Mouse (Mus musculus) heart, embryonic 16.5 days (tissue): ENCODE data around the gene Pbx1. TPM values are rescaled to one million over a fixed set of nuclear protein-coding genes. Genes with fewer than 3 reads are reported as not detected.

ENCODE experiments used
- ATAC-seq: fragments of 200-750 bp; cut with Nextera tagmentation; replicated peaks from 2 replicates; pipeline ENCODE4 v1.8.0; 2017; ENCODE audit warnings: moderate number of reproducible peaks; ENCODE audit not compliant: insufficient read depth, low FRiP score; ENCODE audit errors: extremely low read depth
- H3K27ac ChIP-seq: fragments of 300-500 bp; sonication (generic); 2 replicates; pipeline ENCODE4 v1.5.1; 2014; ENCODE audit warnings: mild to moderate bottlenecking, low read length, control low read depth, moderate library complexity
- H3K27me3 ChIP-seq: fragments of 300-500 bp; sonication (generic); 2 replicates; pipeline ENCODE4 v1.6.1; 2014; ENCODE audit warnings: low read length, mixed read lengths; ENCODE audit not compliant: control insufficient read depth, insufficient read depth
- H3K36me3 ChIP-seq: fragments of 300-500 bp; sonication (generic); 2 replicates; pipeline ENCODE4 v1.6.1; 2014; ENCODE audit not compliant: control insufficient read depth, insufficient read depth
- H3K4me1 ChIP-seq: fragments of 300-500 bp; sonication (generic); 2 replicates; pipeline ENCODE4 v1.6.1; 2014; ENCODE audit warnings: low read length, mixed read lengths; ENCODE audit not compliant: control insufficient read depth, insufficient read depth
- H3K4me2 ChIP-seq: fragments of 300-500 bp; sonication (generic); 2 replicates; pipeline ENCODE4 v1.6.1; 2014; ENCODE audit warnings: low read depth, mild to moderate bottlenecking, control low read depth, low read length
- H3K4me3 ChIP-seq: fragments of 300-500 bp; sonication (generic); 2 replicates; pipeline ENCODE4 v1.5.1; 2014; ENCODE audit warnings: mild to moderate bottlenecking, control low read depth, low read length
- H3K9ac ChIP-seq: fragments of 300-500 bp; sonication (generic); 2 replicates; pipeline ENCODE4 v1.6.1; 2014; ENCODE audit warnings: low read length, control low read depth
- H3K9me3 ChIP-seq: fragments of 300-500 bp; sonication (generic); replicated peaks from 2 replicates; pipeline ENCODE4 v1.6.1; 2016; ENCODE audit warnings: low read length; ENCODE audit not compliant: control insufficient read depth
- WGBS: fragments of 180-500 bp; shearing (Covaris S2); extraction: QIAGEN DNeasy Blood & Tissue Kit; methylation state at CpG from one replicate; pipeline ENCODE4 v1.1.7; 2014; 5-methylcytosine and 5-hydroxymethylcytosine counted together
- polyA plus RNA-seq: library from polyadenylated mRNA; unstranded; fragments of >200 nt; fragmentation: Nextera tagmentation; extraction: Ambion mirVana; gene quantifications from 2 replicates; pipeline ENCODE4 v1.2.1, GENCODE M21; 2015

Pbx1 gene
- polyA plus RNA-seq, 1 experiment from 2014 or later: 18.0 TPM

GRCm38 (mm10) chr1:168332056-168332455 is 100.0 kb downstream of the Pbx1 start:
- no peak overlapping the region for H3K9ac ChIP-seq

DNA sequence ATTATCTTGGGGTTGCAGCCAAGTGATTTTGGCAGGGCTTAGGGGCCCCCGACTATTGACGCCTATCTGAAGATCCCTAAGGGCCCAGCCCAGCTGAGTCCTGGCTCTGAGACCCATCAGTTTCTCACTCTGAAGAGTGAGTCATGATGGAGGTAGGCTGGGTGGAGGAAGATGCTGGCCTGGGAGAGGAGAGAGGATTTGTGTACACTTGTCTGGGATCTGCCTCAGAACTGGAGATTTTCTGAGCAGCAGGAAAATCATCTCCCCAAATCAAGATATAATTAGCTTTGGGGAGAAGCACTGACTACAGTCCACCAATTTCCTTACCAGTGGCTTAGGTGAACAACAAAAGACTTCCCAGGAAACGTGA is 103.8 kb downstream of the Pbx1 start:
- H3K4me3 ChIP-seq: no peak overlapping the region
- no peak overlapping the region for H3K9ac ChIP-seq
- no peak for ATAC-seq
- H3K27me3 ChIP-seq: no peaks in the 10 kb centered on the region
- H3K27ac ChIP-seq: no peak overlapping the region
- H3K36me3 ChIP-seq: peaks cover 4% of the 10 kb centered on the region; the same call in 1 of the 2 replicates
- H3K9me3 ChIP-seq: no peaks in the 10 kb centered on the region
- H3K4me1 ChIP-seq: peaks cover 29% of the 10 kb centered on the region
- WGBS: 52% methylated on average over 3 of the region's 3 CpGs
- no peak overlapping the region for H3K4me2 ChIP-seq

More at GRCm38 (mm10) chr1:168332056-168332455, 100.0 kb downstream of the Pbx1 start:
- Histone ChIP-seq H3K36me3 (peaks cover 11% of the 10 kb centered on the region), H3K4me2 (no peak overlapping the region), H3K4me1 (peaks cover 10% of the 10 kb centered on the region), H3K27me3 (no peaks in the 10 kb centered on the region), H3K4me3 (no peak overlapping the region), H3K27ac (no peak overlapping the region), H3K9me3 (peaks cover 3% of the 10 kb centered on the region; the same call in 1 of the 2 replicates)
- 89% methylated on average over 9 of the region's 9 CpGs for WGBS
- ATAC-seq: no peak

GRCm38 (mm10) chr1:168327405-168328235 is 104.5 kb downstream of the Pbx1 start:
- peaks cover 30% of the 10 kb centered on the region for H3K4me1 ChIP-seq
- H3K4me3 ChIP-seq: no peak overlapping the region
- H3K27me3 ChIP-seq: no peaks in the 10 kb centered on the region
- no peaks in the 10 kb centered on the region for H3K9me3 ChIP-seq
- no peak overlapping the region for H3K9ac ChIP-seq
- no peak for ATAC-seq
- H3K27ac ChIP-seq: no peak overlapping the region
- no peaks in the 10 kb centered on the region for H3K36me3 ChIP-seq
- 82% methylated on average over 18 of the region's 18 CpGs for WGBS
- no peak overlapping the region for H3K4me2 ChIP-seq

GRCm38 (mm10) chr1:168325786-168326185 is 106.3 kb downstream of the Pbx1 start:
- no peaks in the 10 kb centered on the region for H3K27me3 ChIP-seq
- H3K9me3 ChIP-seq: no peaks in the 10 kb centered on the region
- H3K4me3 ChIP-seq: no peak overlapping the region
- peaks cover 23% of the 10 kb centered on the region for H3K4me1 ChIP-seq
- 55% methylated on average over 4 of the region's 4 CpGs for WGBS
- no peak overlapping the region for H3K9ac ChIP-seq
- no peaks in the 10 kb centered on the region for H3K36me3 ChIP-seq
- H3K4me2 ChIP-seq: no peak overlapping the region
- H3K27ac ChIP-seq: no peak overlapping the region
- peak; percentile 56; the same call in 1 of the 2 replicates for ATAC-seq

DNA sequence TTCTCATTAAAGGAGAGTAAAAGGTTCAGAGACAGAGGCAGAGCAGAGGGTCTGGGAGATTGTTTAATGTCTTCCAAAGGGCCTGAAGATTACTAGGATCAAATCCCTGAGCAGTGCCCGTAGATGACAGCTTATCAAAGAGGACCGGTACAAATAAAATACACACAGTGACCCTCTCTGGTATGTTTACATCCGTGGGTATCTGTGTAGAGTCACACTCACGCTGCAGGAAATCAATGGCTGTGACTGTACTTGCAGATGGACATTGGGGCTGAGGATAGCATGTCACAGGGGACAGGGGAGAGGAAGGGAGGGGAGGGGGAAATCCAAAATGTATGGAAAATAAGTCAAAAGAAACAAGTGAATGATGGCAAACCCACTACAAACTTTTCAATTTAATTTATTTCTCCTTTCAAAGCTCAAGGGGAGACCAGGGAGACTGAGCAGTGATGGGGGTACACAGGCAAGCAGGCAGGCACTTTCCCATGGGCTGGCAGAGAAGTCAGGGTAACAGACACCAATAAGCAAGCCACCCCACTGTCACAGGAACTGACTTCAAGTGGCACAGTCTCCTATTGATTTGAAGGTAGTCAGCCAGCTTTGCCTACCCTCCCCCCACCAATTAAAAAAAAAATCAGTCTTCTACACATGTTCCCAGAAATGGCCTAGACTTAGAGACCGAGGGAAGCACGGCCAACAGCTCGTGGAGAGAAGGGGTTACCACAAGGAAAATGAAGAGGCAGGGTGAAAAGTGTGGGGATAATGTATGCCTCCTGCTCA is 107.6 kb downstream of the Pbx1 start:
- WGBS: 54% methylated on average over 7 of the region's 7 CpGs

GRCm38 (mm10) chr1:168323436-168324108 is 108.5 kb downstream of the Pbx1 start:
- H3K4me1 ChIP-seq: peaks cover 29% of the 10 kb centered on the region
- H3K36me3 ChIP-seq: no peaks in the 10 kb centered on the region
- H3K27ac ChIP-seq: peak overlapping the region; percentile 42; the same call in 1 of the 2 replicates
- no peak overlapping the region for H3K9ac ChIP-seq
- H3K4me2 ChIP-seq: no peak overlapping the region
- WGBS: 47% methylated on average over 12 of the region's 12 CpGs
- H3K9me3 ChIP-seq: no peaks in the 10 kb centered on the region
- no peak overlapping the region for H3K4me3 ChIP-seq
- no peak for ATAC-seq
- no peaks in the 10 kb centered on the region for H3K27me3 ChIP-seq

More for the DNA sequence above, 107.6 kb downstream of the Pbx1 start:
- Histone ChIP-seq H3K27ac (no peak overlapping the region), H3K4me2 (no peak overlapping the region), H3K27me3 (no peaks in the 10 kb centered on the region), H3K9ac (no peak overlapping the region), H3K9me3 (no peaks in the 10 kb centered on the region), H3K4me3 (no peak overlapping the region), H3K36me3 (no peaks in the 10 kb centered on the region), H3K4me1 (peaks cover 25% of the 10 kb centered on the region)
- no peak for ATAC-seq

DNA sequence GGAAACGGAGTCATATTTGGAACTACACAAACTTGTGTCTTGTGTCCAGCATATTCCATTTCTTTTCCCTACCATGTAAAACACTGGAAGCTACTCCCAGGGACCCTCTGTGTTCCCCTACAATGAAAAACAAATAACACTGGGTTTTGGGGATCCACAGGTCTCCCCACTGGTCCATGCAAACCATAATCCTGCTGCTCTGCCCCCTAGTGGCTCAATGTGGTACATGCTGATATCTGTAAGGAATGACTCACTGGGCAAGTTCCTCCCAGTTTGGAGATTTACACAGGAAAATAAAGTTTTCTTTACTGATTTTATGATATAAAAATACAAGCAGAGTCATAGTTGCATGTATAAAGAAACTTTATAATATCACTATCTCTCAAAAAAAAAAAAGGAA is 109.2 kb downstream of the Pbx1 start:
- Histone ChIP-seq H3K36me3 (no peaks in the 10 kb centered on the region), H3K9me3 (no peaks in the 10 kb centered on the region), H3K4me2 (no peak overlapping the region), H3K9ac (no peak overlapping the region), H3K27ac (no peak overlapping the region), H3K27me3 (no peaks in the 10 kb centered on the region), H3K4me1 (peaks cover 29% of the 10 kb centered on the region), H3K4me3 (no peak overlapping the region)
- WGBS: 100% methylated on average over 1 of the region's 1 CpGs
- ATAC-seq: no peak

- Histone ChIP-seq H3K4me2 (no peak overlapping the region), H3K9me3 (no peaks in the 10 kb centered on the region), H3K27me3 (no peaks in the 10 kb centered on the region), H3K4me3 (no peak overlapping the region), H3K4me1 (peaks cover 18% of the 10 kb centered on the region), H3K27ac (no peak overlapping the region), H3K9ac (no peak overlapping the region), H3K36me3 (no peaks in the 10 kb centered on the region)
- WGBS: 54% methylated on average over 5 of the region's 5 CpGs
- ATAC-seq: no peak
Observed at GRCm38 (mm10) chr1:168319695-168320094, 112.4 kb downstream of the Pbx1 start.
